Comparison of ENCODE assay signal across 8 mouse cellular contexts in the genomic region with DNA sequence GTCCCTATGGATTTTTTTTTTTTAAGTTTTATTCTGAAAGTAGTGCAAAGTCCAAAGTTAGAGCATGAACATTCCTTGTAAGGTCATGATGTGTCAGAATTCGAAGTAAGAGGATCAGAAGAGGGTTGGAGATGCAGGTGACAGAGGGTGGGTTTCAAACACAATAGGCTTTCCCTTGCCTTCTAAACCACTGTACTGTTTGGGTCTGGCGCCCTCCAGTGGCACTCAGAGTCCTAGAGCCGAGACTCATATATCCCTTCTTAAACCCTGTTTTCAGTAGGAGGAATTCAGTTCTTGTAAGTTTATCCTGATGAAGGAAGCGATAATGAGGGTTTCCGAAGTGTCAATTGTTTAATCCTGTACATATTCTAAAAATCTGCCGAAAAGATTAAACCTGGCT. TPM values are rescaled to one million over a fixed set of nuclear protein-coding genes. Genes with fewer than 3 reads are reported as not detected.
DNase-seq lines count a peak whose midpoint lies in the region; ATAC-seq and TF ChIP-seq lines count a peak whose summit lies in the region.

No protein-coding gene starts in this region.

- H3K4me2 ChIP-seq in lung, embryonic 16.5 days (ENCODE audit: low read depth, low read length), result no peak overlapping the region

- H3K9ac ChIP-seq in ES-E14 (ENCODE audit: insufficient read depth, low read depth, low read length, poor library complexity, severe bottlenecking), result no peak overlapping the region
- H3K9ac ChIP-seq in lung, embryonic 16.5 days (ENCODE audit: low read length), result no peak overlapping the region

- WGBS in hindbrain, embryonic 10.5 days, result 14% methylated on average over 6 of the region's 6 CpGs
- WGBS in lung, embryonic 16.5 days, result 3% methylated on average over 6 of the region's 6 CpGs

- H3K27ac ChIP-seq in ES-E14 (ENCODE audit: insufficient read depth, low read depth, low read length, poor library complexity, severe bottlenecking), result no peak overlapping the region
- no peak overlapping the region for H3K27ac ChIP-seq in embryonic fibroblast, embryonic 13.5 days (ENCODE audit: insufficient read depth, low read length)
- no peak overlapping the region for H3K27ac ChIP-seq in hindbrain, embryonic 10.5 days
- no peak overlapping the region for H3K27ac ChIP-seq in lung, embryonic 16.5 days (ENCODE audit: low read length)

- H3K4me1 ChIP-seq in ES-E14 (ENCODE audit: control insufficient read depth in 2 of 2, insufficient read depth in 2 of 2, low read length in 2 of 2, poor library complexity in 1 of 2), result no peaks in the 10 kb centered on the region
- H3K4me1 ChIP-seq in embryonic fibroblast, embryonic 13.5 days (ENCODE audit: control insufficient read depth, insufficient read depth, low read length), result peaks cover 2% of the 10 kb centered on the region; the same call in 1 of the 2 replicates
- peaks cover 19% of the 10 kb centered on the region for H3K4me1 ChIP-seq in hindbrain, embryonic 10.5 days (replicated peaks)
- H3K4me1 ChIP-seq in lung, embryonic 16.5 days (replicated peaks; ENCODE audit: control insufficient read depth, insufficient read depth, low read length), result no peaks in the 10 kb centered on the region

- no peak overlapping the region for H3K4me3 ChIP-seq in ES-E14 (ENCODE audit: insufficient read depth in 1 of 2, low read depth in 1 of 2, low read length in 2 of 2, poor library complexity in 1 of 2, severe bottlenecking in 1 of 2)
- H3K4me3 ChIP-seq in embryonic fibroblast, embryonic 13.5 days (ENCODE audit: insufficient read depth, low read length), result no peak overlapping the region
- no peak overlapping the region for H3K4me3 ChIP-seq in hindbrain, embryonic 10.5 days
- H3K4me3 ChIP-seq in lung, embryonic 16.5 days (ENCODE audit: low read length), result no peak overlapping the region

- H3K9me3 ChIP-seq in ES-E14 (ENCODE audit: control insufficient read depth, insufficient read depth, low read depth, low read length), result no peaks in the 10 kb centered on the region
- no peaks in the 10 kb centered on the region for H3K9me3 ChIP-seq in hindbrain, embryonic 10.5 days
- no peaks in the 10 kb centered on the region for H3K9me3 ChIP-seq in lung, embryonic 16.5 days (ENCODE audit: control insufficient read depth, low read length)

- TF ChIP-seq CTCF in embryonic fibroblast, embryonic 13.5 days (IDR thresholded peaks at IDR 0.05; ENCODE audit: borderline replicate concordance, insufficient read depth, low read length), result peak; percentile 75

- ATAC-seq in lung, embryonic 16.5 days (ENCODE audit: low read depth), result 0 out of 2 replicates have a peak, but pooled peaks have one; percentile 67
- ATAC-seq in activated CD4-positive, CD25-positive, alpha-beta regulatory T cell, adult 4 months, result no peak

- H3K27me3 ChIP-seq in hindbrain, embryonic 10.5 days (ENCODE audit: insufficient read depth, poor library complexity, severe bottlenecking), result peaks cover 39% of the 10 kb centered on the region
- H3K27me3 ChIP-seq in lung, embryonic 16.5 days (ENCODE audit: control insufficient read depth, insufficient read depth, low read depth, low read length), result peaks cover 28% of the 10 kb centered on the region

- peak; percentile 33 for DNase-seq in ES-E14 (ENCODE audit: low read depth, low spot score)
- peak; percentile 84 for DNase-seq in brain, adult 2 months (ENCODE audit: low read depth, low spot score)
- DNase-seq in hindbrain, embryonic 10.5 days (ENCODE audit: low spot score), result peak; percentile 78
- peak; percentile 45 to 89 for DNase-seq in layer of hippocampus, adult 18-20 months (ENCODE audit: low spot score in 2 of 2)
- peak; percentile 22 for DNase-seq in retina, adult 2 months (ENCODE audit: low read depth, low spot score)

- TF ChIP-seq POLR2A in embryonic fibroblast, embryonic 13.5 days (IDR thresholded peaks at IDR 0.05; ENCODE audit: low read depth, low read length), result no peak

- H3K36me3 ChIP-seq in ES-E14 (ENCODE audit: control insufficient read depth, insufficient read depth, low read length, poor library complexity, severe bottlenecking), result no peaks in the 10 kb centered on the region
- H3K36me3 ChIP-seq in hindbrain, embryonic 10.5 days, result no peaks in the 10 kb centered on the region
- H3K36me3 ChIP-seq in lung, embryonic 16.5 days (ENCODE audit: control insufficient read depth, insufficient read depth, low read length), result no peaks in the 10 kb centered on the region

- in situ Hi-C loops in ES-E14 (cut with MboI; ENCODE audit: low sequenced_read_pairs in 2 of 2, unreplicated experiment in 2 of 2), result loop anchor here in 1 of 2 experiments (25.0 kb wide), 1 partner anchor 203 kb away; the partner anchor contains the start of gene Ice1

TF ChIP-seq in ES-E14, 5 proteins besides CTCF, POLR2A, EP300 and RAD21:
- TF ChIP-seq HCFC1 (IDR thresholded peaks at IDR 0.05; ENCODE audit: borderline replicate concordance, insufficient read depth, low read length) (no peak), ZNF384 (IDR thresholded peaks at IDR 0.05; ENCODE audit: low read depth, low read length) (no peak), ZC3H11A (IDR thresholded peaks at IDR 0.05; ENCODE audit: borderline replicate concordance, low read depth, low read length) (peak; percentile 87)

RNA-seq across cellular contexts. Expression of gene Adamts16, which starts 1.4 kb away (rescaled TPM):
- 0.13 TPM in 1 of 2 replicates, not detected in the other for total RNA-seq in ES-E14 (2012; rRNA removed)
- polyA plus RNA-seq in embryonic fibroblast, embryonic 13.5 days (2011; ENCODE audit: insufficient read length, low read depth, missing spikeins), result 0.87 and 3.1 TPM in 2 replicates
- 0.49 and 0.67 TPM in 2 replicates for polyA plus RNA-seq in hindbrain, embryonic 10.5 days (2016; fragmentation: Nextera tagmentation; extraction: Ambion mirVana)
- total RNA-seq in layer of hippocampus, adult 18-20 months (2021), result 1 to 10 TPM in 1 of 2 experiments, under 1 TPM in 1; 0.86 to 1.5 TPM
- 0.05 and 0.10 TPM in 2 replicates for polyA plus RNA-seq in lung, embryonic 16.5 days (2015; fragmentation: Nextera tagmentation; extraction: Ambion mirVana)
- under 1 TPM in 1 of 2 experiments, not detected in 1; 0.17 TPM for polyA plus RNA-seq in activated CD4-positive, CD25-positive, alpha-beta regulatory T cell, adult 4 months (2017; shearing (Covaris generic))

Comparison
In these comparisons a context has a peak if more than half of its experiments do, and no peak if none do; other contexts are left out.
1. DNase-seq: peak in every context shown above with its lines; median percentile 84 in brain, adult 2 months; 78 in hindbrain, embryonic 10.5 days; 67 in layer of hippocampus, adult 18-20 months; 33 in ES-E14; 22 in retina, adult 2 months.